Mouse (Mus musculus) lung, postnatal 0 days (tissue): ENCODE results near the gene Cdkal1.

Source experiments
- CTCF ChIP-seq: IDR thresholded peaks from 2 replicates; pipeline ENCODE4 v1.5.1; 2016; ENCODE audit warnings: antibody characterized with exemption, mild to moderate bottlenecking
- EP300 ChIP-seq: IDR thresholded peaks from 2 replicates; pipeline ENCODE4 v1.6.1; 2016; ENCODE audit warnings: antibody characterized with exemption, mild to moderate bottlenecking, control low read depth

DNA sequence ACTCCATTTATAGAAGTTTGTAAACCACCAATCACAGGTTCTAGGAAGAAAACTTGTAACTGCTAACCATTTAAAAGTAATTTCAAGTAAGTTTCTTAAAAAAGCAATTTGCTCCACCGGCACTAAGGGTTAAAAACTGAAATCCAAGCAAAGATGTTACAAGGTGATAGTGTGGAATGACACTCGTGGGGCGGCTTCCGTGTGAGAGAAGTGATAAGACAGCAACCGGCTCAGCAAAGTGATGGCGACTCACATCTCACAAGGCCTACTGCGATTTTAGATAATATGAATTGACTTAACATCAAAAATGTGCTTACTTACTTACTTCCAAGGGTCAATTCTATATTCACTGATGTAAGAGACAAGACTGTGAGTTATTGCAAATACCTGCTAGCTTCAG is 167.6 kb downstream of the Cdkal1 start:
- TF ChIP-seq CTCF (no peak), EP300 (no peak)
